Mouse (Mus musculus) kidney, adult 2 months (tissue): Measurements from ENCODE around the gene Fgf15.

Source experiments
- CTCF ChIP-seq: fragments of 200-500 bp; conservative IDR thresholded peaks from 2 replicates; pipeline ENCODE4 v1.5.1; 2011; ENCODE audit warnings: low read depth, mild to moderate bottlenecking, control low read depth, low read length, moderate library complexity, mixed read lengths; ENCODE audit not compliant: insufficient read depth, insufficient read length
- POLR2A ChIP-seq: fragments of 200-500 bp; IDR thresholded peaks from one replicate; pipeline ENCODE4 v1.6.1; 2011; ENCODE audit warnings: low read depth, low read length, control low read depth

GRCm38 (mm10) chr7:144867602-144868001 lies 28.7 kb upstream of the Fgf15 start:
- TF ChIP-seq CTCF (no peak), POLR2A (no peak)
